ENCODE assay signal across 24 mouse cellular contexts in the genomic region with DNA sequence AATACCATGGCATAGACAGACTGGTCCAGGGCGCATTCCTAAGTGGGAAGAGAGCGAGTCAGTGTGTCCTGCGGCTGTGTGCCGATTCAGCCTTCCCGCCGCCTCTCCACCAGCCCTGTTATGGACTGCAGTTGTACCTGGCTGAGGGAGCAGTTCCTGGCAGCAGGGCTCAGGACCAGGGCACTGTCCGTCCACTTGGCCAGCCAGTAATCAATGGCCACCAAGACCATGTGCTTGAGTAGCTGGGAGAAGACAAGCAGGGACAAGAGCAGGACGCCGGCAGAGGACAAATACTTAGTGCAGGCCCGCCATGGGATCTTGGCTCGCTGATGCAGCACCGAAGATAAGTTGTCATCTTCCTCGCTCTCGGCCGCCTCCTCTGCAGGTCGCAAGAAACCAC. TPM values are rescaled to one million over a fixed set of nuclear protein-coding genes. Genes with fewer than 3 reads are reported as not detected.
DNase-seq lines count a peak whose midpoint lies in the region; ATAC-seq and TF ChIP-seq lines count a peak whose summit lies in the region.
"Had no signal": no experiment of that assay in that cellular context is flagged by ENCODE, and none has a peak within 500 bp of the region (broad histone marks: within the 10 kb centered on the region; RNA-seq: fewer than 3 reads in every experiment).

No protein-coding gene starts in this region.

- no peaks in the 10 kb centered on the region for H3K9me3 ChIP-seq in heart, embryonic 15.5 days (replicated peaks)
- no peaks in the 10 kb centered on the region for H3K9me3 ChIP-seq in embryonic facial prominence, embryonic 10.5 days
- H3K9me3 ChIP-seq in heart, embryonic 16.5 days (replicated peaks; ENCODE audit: control insufficient read depth, low read length) = 0 out of 2 replicates have a peak, but pooled peaks cover 3% of the 10 kb centered on the region
- no peaks in the 10 kb centered on the region for H3K9me3 ChIP-seq in forebrain, embryonic 12.5 days
- H3K9me3 ChIP-seq: hindbrain, embryonic 13.5 days; liver, embryonic 15.5 days had no signal

- DNase-seq in heart, adult 2 months = peak in 1 of 2 experiments; percentile 36
- DNase-seq in heart, adult 9 months (ENCODE audit: low spot score in 2 of 2) = no peak
- no peak for DNase-seq in heart, postnatal 4 days
- no peak for DNase-seq in embryonic facial prominence, embryonic 10.5 days (ENCODE audit: low spot score)
- DNase-seq: adrenal gland, postnatal 25 days; cerebellum, adult 2 months; gastrocnemius, postnatal 25 days; layer of hippocampus, adult 9-11 months; lung, embryonic 14.5 days; lung, postnatal 14 days; midbrain, embryonic 14.5 days; thymus, postnatal 4 days had no signal

- 0 out of 2 replicates have a peak, but pooled peaks have one; percentile 19 for TF ChIP-seq EP300 in heart, adult 2 months (IDR thresholded peaks at IDR 0.05; ENCODE audit: insufficient read depth, low read depth, low read length)

- H3K36me3 ChIP-seq in heart, adult 2 months (ENCODE audit: control insufficient read depth, insufficient read depth, low read length) = peaks cover 3% of the 10 kb centered on the region; the same call in 1 of the 2 replicates
- H3K36me3 ChIP-seq in heart, embryonic 15.5 days = no peaks in the 10 kb centered on the region
- no peaks in the 10 kb centered on the region for H3K36me3 ChIP-seq in embryonic facial prominence, embryonic 10.5 days (replicated peaks)
- no peaks in the 10 kb centered on the region for H3K36me3 ChIP-seq in heart, embryonic 16.5 days (ENCODE audit: control insufficient read depth, insufficient read depth)
- H3K36me3 ChIP-seq in forebrain, embryonic 12.5 days (replicated peaks) = no peaks in the 10 kb centered on the region
- H3K36me3 ChIP-seq: limb, embryonic 12.5 days; liver, embryonic 15.5 days had no signal

- WGBS in heart, adult 2 months = 71% methylated on average over 16 of the region's 16 CpGs
- 75% methylated on average over 16 of the region's 16 CpGs for WGBS in heart, embryonic 15.5 days
- WGBS in embryonic facial prominence, embryonic 10.5 days = 93% methylated on average over 16 of the region's 16 CpGs
- WGBS in heart, embryonic 16.5 days = 77% methylated on average over 16 of the region's 16 CpGs
- 96% methylated on average over 16 of the region's 16 CpGs for WGBS in forebrain, embryonic 12.5 days

- H3K79me2 ChIP-seq in heart, adult 2 months (replicated peaks; ENCODE audit: control insufficient read depth, insufficient read depth, low read length) = no peaks in the 10 kb centered on the region

- no peak overlapping the region for H3K4me3 ChIP-seq in heart, adult 2 months
- H3K4me3 ChIP-seq in heart, embryonic 15.5 days = no peak overlapping the region
- H3K4me3 ChIP-seq in embryonic facial prominence, embryonic 10.5 days = no peak overlapping the region
- no peak overlapping the region for H3K4me3 ChIP-seq in heart, embryonic 16.5 days (ENCODE audit: low read length)
- no peak overlapping the region for H3K4me3 ChIP-seq in forebrain, embryonic 12.5 days (replicated peaks)
- H3K4me3 ChIP-seq: hindbrain, embryonic 13.5 days; limb, embryonic 12.5 days; liver, embryonic 15.5 days had no signal

- ATAC-seq in heart, embryonic 15.5 days (replicated peaks; ENCODE audit: insufficient number of reproducible peaks, insufficient read depth, low FRiP score, low read depth) = no peak
- ATAC-seq in heart, embryonic 16.5 days (replicated peaks; ENCODE audit: extremely low read depth, insufficient read depth, low FRiP score) = no peak
- ATAC-seq in forebrain, embryonic 12.5 days (ENCODE audit: low FRiP score) = no peak
- ATAC-seq: CD4-positive, CD25-positive, alpha-beta regulatory T cell, adult 4 months; forebrain, embryonic 14.5 days; intestine, embryonic 16.5 days had no signal

- no peaks in the 10 kb centered on the region for H3K27me3 ChIP-seq in heart, adult 2 months (ENCODE audit: control insufficient read depth, insufficient read depth, low read length)
- H3K27me3 ChIP-seq in heart, embryonic 15.5 days = no peaks in the 10 kb centered on the region
- H3K27me3 ChIP-seq in embryonic facial prominence, embryonic 10.5 days (replicated peaks; ENCODE audit: low read depth, poor library complexity, severe bottlenecking) = no peaks in the 10 kb centered on the region
- no peaks in the 10 kb centered on the region; the same call in 1 of the 2 replicates for H3K27me3 ChIP-seq in heart, embryonic 16.5 days (ENCODE audit: control insufficient read depth, insufficient read depth, low read length)
- H3K27me3 ChIP-seq in forebrain, embryonic 12.5 days = no peaks in the 10 kb centered on the region
- H3K27me3 ChIP-seq: hindbrain, embryonic 13.5 days; limb, embryonic 12.5 days; liver, embryonic 15.5 days had no signal

- H3K4me2 ChIP-seq in heart, embryonic 15.5 days = no peak overlapping the region
- no peak overlapping the region for H3K4me2 ChIP-seq in heart, embryonic 16.5 days (ENCODE audit: low read depth, low read length)
- no peak overlapping the region for H3K4me2 ChIP-seq in forebrain, embryonic 12.5 days
- H3K4me2 ChIP-seq: hindbrain, embryonic 13.5 days; limb, embryonic 12.5 days; liver, embryonic 15.5 days; lung, embryonic 14.5 days had no signal

- no peak for TF ChIP-seq CTCF in heart, adult 2 months (IDR thresholded peaks at IDR 0.05)

- no peak for TF ChIP-seq POLR2A in heart, adult 2 months (IDR thresholded peaks at IDR 0.05; ENCODE audit: insufficient read depth, low read depth, low read length)

- peaks cover 3% of the 10 kb centered on the region; the same call in 1 of the 2 replicates for H3K4me1 ChIP-seq in heart, adult 2 months (ENCODE audit: control insufficient read depth, insufficient read depth, low read length)
- H3K4me1 ChIP-seq in heart, embryonic 15.5 days (replicated peaks) = peaks cover 40% of the 10 kb centered on the region
- H3K4me1 ChIP-seq in embryonic facial prominence, embryonic 10.5 days = peaks cover 29% of the 10 kb centered on the region
- H3K4me1 ChIP-seq in heart, embryonic 16.5 days (ENCODE audit: control insufficient read depth, insufficient read depth, low read length) = peaks cover 37% of the 10 kb centered on the region
- H3K4me1 ChIP-seq in forebrain, embryonic 12.5 days = peaks cover 12% of the 10 kb centered on the region
- H3K4me1 ChIP-seq: liver, embryonic 15.5 days had no signal

- H3K9ac ChIP-seq in heart, adult 2 months (ENCODE audit: low read depth, low read length) = no peak overlapping the region
- no peak overlapping the region for H3K9ac ChIP-seq in heart, embryonic 15.5 days
- H3K9ac ChIP-seq in heart, embryonic 16.5 days (ENCODE audit: low read length) = no peak overlapping the region
- no peak overlapping the region for H3K9ac ChIP-seq in forebrain, embryonic 12.5 days
- H3K9ac ChIP-seq: hindbrain, embryonic 13.5 days; limb, embryonic 12.5 days; liver, embryonic 15.5 days; lung, embryonic 14.5 days had no signal

- intact Hi-C loops in heart, adult 2 months (cut with DNase I) = loop anchor here (2.0 to 5.0 kb wide), 2 partner anchors 20 to 45 kb away; no protein-coding TSS in a partner anchor

- peak overlapping the region; percentile 74; the same call in 1 of the 2 replicates for H3K27ac ChIP-seq in heart, adult 2 months
- peak overlapping the region; percentile 70; the same call in 1 of the 2 replicates for H3K27ac ChIP-seq in heart, embryonic 15.5 days
- H3K27ac ChIP-seq in embryonic facial prominence, embryonic 10.5 days (replicated peaks) = peak overlapping the region; percentile 7; the same call in 1 of the 2 replicates
- H3K27ac ChIP-seq in heart, embryonic 16.5 days (ENCODE audit: low read length) = peak overlapping the region; percentile 78
- no peak overlapping the region for H3K27ac ChIP-seq in forebrain, embryonic 12.5 days
- H3K27ac ChIP-seq: hindbrain, embryonic 13.5 days; kidney, postnatal 0 days; limb, embryonic 12.5 days; liver, embryonic 15.5 days had no signal

RNA-seq across cellular contexts. Expression of gene Kcnj11, which starts 16.5 kb away (rescaled TPM):
- total RNA-seq in heart, adult 2 months (2021) = 100 to 1,000 TPM; 111 to 123 TPM
- polyA plus RNA-seq in heart, adult 2 months (2012; rRNA removed) = 110 and 182 TPM in 2 replicates
- polyA plus RNA-seq in heart, embryonic 15.5 days (2015; fragmentation: Nextera tagmentation; extraction: Ambion mirVana) = 8.5 and 8.8 TPM in 2 replicates
- total RNA-seq in heart, postnatal 4 days (2021) = 10 to 100 TPM; 55.6 to 61.3 TPM
- polyA plus RNA-seq in embryonic facial prominence, embryonic 10.5 days (2016; fragmentation: Nextera tagmentation; extraction: Ambion mirVana) = 0.09 and 0.13 TPM in 2 replicates
- 10.4 and 10.5 TPM in 2 replicates for polyA plus RNA-seq in heart, embryonic 16.5 days (2015; fragmentation: Nextera tagmentation; extraction: Ambion mirVana)
- polyA plus RNA-seq in forebrain, embryonic 12.5 days (2016; fragmentation: Nextera tagmentation; extraction: Ambion mirVana) = 0.46 and 0.81 TPM in 2 replicates
- total RNA-seq: liver, adult 2 months; monocyte, adult 5-6 weeks had no signal
- polyA plus RNA-seq: CD4-positive, CD25-positive, alpha-beta regulatory T cell, adult 4 months; liver, adult 2 months; lung, embryonic 14.5 days had no signal
